24 mouse cellular contexts compared by ENCODE assay signal in the genomic region with DNA sequence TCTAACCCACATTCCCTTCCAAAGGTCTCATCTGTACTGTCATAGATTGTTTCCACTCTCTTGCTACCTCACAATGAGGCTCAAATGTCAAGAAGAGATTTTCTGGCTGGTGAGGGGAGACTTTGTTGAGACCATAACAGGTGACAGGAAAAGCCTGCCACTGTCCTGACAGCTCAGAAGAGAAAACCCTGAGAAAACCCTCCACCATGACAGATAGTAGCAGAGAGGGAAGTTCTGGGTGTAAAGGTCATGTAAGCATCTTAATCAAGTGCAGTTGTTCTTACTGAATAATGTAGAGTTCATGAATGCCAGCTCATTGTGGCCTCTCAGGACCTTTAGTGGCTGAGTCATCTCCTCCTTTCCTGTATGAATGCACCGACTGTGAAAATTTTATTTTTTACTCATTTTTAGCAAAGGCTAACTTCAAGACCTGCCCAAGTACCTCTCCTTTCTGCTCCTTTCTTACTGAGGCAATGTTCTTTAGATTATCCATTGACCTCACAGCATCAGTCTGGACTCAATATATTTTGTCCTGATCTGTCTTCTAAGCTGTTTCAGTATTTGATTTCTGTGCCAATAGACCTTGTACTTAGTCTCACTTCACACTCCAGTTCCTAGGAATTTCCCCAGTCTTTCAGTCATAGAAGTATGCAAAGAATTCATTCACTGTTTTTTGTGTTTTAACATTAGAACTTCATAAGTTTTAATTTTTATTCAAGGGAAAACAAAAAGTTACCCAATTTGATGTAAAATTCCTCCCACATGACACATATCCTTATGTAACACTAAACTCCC. TPM values are rescaled to one million over a fixed set of nuclear protein-coding genes. Genes with fewer than 3 reads are reported as not detected.
"Had no signal": no experiment of that assay in that cellular context is flagged by ENCODE, and none has a peak within 500 bp of the region (broad histone marks: within the 10 kb centered on the region; RNA-seq: fewer than 3 reads in every experiment).

No protein-coding gene starts in this region.

RNA-seq across cellular contexts. Expression of gene Gm8094, which starts 8.7 kb away (rescaled TPM):
- total RNA-seq: layer of hippocampus, adult 2 months; layer of hippocampus, postnatal 25 days; left cerebral cortex, postnatal 10 days; left cerebral cortex, postnatal 36 days; liver, adult 2 months; megakaryocyte progenitor cell, adult 5-6 weeks; megakaryocyte-erythroid progenitor cell, adult 5-6 weeks; midbrain, postnatal 0 days had no signal
- polyA plus RNA-seq: intestine, postnatal 0 days; kidney, embryonic 14.5 days; kidney, postnatal 0 days; large intestine, adult 2 months; limb, embryonic 11.5 days; limb, embryonic 14.5 days; liver, adult 2 months; liver, embryonic 13.5 days; liver, embryonic 16.5 days; lung, adult 2 months; lung, embryonic 16.5 days; midbrain, embryonic 11.5 days; midbrain, embryonic 14.5 days; midbrain, postnatal 0 days; neural tube, embryonic 12.5 days; neural tube, embryonic 15.5 days; stomach, embryonic 15.5 days; thymus, adult 2 months had no signal

RNA-seq across cellular contexts. Expression of gene Gm8104, which starts 15.3 kb away (rescaled TPM):
- total RNA-seq: layer of hippocampus, adult 2 months; liver, adult 2 months; megakaryocyte progenitor cell, adult 5-6 weeks; megakaryocyte-erythroid progenitor cell, adult 5-6 weeks; midbrain, postnatal 0 days had no signal
- polyA plus RNA-seq: intestine, postnatal 0 days; kidney, postnatal 0 days; large intestine, adult 2 months; limb, embryonic 11.5 days; limb, embryonic 14.5 days; liver, adult 2 months; liver, embryonic 13.5 days; liver, embryonic 16.5 days; lung, adult 2 months; lung, embryonic 16.5 days; midbrain, embryonic 11.5 days; midbrain, embryonic 14.5 days; neural tube, embryonic 12.5 days; stomach, embryonic 15.5 days; thymus, adult 2 months had no signal
